Mouse (Mus musculus) c-Kit-negative CD71-positive TER-119-positive erythroid progenitor cells, embryonic 14.5 days (primary cell): Measurements from ENCODE around the gene Unc5b.

Experiments used
- DNase-seq: peaks from one replicate; pipeline ENCODE4 v3.0.0-alpha.2; 2013; ENCODE audit warnings: low read depth, low spot score

Unc5b gene

GRCm38 (mm10) chr10:60821311-60821710 is 10.1 kb downstream of the Unc5b start:
- no peak for DNase-seq

DNA sequence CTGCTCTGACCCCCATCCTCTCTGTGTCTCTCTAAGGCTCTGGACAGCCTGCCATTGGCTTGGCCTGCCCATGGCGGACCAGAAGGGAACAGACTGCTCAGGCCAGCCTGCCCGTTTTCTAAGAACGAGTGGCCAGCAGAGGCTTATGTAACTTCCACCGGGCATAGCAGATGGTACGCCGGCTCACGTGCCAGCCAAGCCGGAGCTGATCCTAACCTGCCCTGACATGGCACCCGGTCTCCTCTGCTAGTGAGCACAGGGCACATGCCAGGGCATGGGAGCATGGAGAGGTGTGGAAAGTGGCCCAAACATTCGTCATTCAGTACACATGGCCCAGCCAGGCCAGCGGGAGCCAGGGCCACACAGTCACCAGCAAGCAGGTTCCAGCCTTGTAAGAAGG is 10.8 kb downstream of the Unc5b start:
- DNase-seq, result no peak

GRCm38 (mm10) chr10:60819654-60820192 is 11.7 kb downstream of the Unc5b start:
- no peak for DNase-seq

GRCm38 (mm10) chr10:60819179-60819578 is 12.2 kb downstream of the Unc5b start:
- DNase-seq, result no peak

- DNase-seq, result no peak
Measured at GRCm38 (mm10) chr10:60818708-60819107, 12.7 kb downstream of the Unc5b start.

DNA sequence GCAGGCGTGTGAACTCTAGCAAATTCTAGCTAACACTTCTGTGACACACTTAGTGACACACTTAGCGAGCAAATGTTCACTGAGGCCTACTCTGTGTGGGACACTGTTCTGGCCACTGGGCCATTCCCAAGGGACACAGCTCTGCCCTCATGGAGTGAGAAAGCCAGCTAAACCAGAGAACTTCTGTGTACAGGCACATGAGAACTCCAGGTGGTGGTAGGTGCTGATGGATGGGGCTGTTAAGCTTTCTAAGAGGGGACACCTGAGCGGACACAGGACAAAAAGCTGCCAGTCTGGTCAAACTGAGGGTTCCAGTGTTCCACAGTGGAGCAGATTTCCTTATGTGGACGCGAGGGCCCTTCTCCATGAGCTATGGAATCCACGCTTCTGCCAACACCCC is 13.5 kb downstream of the Unc5b start:
- DNase-seq, result no peak

- DNase-seq, result no peak
Measured at GRCm38 (mm10) chr10:60816872-60817648, 14.3 kb downstream of the Unc5b start.

- DNase-seq, result no peak
Measured at GRCm38 (mm10) chr10:60815855-60816254, 15.5 kb downstream of the Unc5b start.

GRCm38 (mm10) chr10:60815059-60815458 is 16.3 kb downstream of the Unc5b start:
- no peak for DNase-seq

DNA sequence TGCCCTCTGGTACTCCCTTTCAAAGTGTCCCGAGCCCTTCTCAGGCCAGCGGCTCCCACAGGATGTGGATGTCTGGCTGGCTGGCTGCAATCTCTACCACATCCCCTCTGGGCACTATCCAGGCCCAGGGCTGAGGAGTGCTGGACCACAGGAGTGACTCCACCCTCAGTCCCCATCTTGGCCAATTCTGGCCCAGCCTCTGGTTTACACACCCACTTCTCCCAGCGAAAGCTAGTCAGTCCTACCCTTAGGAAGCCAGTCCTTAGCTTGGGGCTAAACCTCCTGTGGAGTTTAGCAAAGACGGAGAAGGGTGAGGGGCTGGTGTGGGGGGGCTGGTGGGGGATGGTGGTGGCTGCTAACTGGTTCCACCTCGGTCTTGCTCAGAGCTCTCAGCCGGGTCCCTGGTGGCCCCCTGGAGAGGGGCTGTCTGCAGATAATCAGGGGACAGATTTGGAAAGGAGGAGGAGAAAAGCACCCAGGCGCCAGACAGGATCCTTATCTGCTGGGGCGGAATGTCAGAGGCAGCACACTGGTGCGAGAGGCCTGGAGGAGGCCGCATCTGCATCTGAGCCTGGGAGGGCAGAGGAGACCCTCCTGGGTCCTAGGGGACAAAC is 16.8 kb downstream of the Unc5b start:
- no peak for DNase-seq

- no peak for DNase-seq
Measured at GRCm38 (mm10) chr10:60813606-60814005, 17.8 kb downstream of the Unc5b start.

DNA sequence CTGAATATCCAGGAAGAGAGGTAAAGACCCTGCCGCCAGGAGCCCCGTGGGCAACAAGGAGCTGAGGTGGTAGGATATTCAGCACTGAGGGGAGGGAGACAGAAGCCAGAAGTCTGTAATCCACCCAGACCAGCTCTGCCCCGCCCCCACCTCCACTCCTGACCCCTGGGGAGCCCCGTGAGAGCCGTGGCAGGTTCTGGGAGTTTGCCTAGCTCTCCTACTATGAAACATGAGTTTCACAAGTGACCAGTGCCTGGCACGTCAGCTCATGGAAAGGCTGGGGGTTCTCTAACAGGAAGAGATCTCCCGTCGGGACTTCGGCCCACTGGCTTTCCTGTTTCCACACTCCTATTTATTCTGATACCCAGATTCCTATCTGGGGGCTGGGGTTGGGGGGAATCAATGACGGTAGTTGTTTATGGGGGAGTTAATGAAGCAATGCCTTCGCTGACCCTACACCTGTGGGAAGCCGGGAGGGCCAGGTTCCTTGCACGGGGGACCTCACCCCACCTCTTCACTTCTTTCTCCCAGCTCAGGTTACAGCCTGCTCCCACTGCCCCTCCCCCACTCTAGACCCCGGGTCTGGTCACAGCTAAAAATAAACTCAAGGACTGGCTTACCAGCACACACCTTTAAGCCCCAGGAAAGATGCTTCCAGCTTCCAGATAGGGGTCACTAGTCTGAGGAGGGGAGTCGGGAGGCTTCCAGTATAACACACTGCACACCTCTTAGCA is 19.4 kb downstream of the Unc5b start:
- no peak for DNase-seq

DNA sequence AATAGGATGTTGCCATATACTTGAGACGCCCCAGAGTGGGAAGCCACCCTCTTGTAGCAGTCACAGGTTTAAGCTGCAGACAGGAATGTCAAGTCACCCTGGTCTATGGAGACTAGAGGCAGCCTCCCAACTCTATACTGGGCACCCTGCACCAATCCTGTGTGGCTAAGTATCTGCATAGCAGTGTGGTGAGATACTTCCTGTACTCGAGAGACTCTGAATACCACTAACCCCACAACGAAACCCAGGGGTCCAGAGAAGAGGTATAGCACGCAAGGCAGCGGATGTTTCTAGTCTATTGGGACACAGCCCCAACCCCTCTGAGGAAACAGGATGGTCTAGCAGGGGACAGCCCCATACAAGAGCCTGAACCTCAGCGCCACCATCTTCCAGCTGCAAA is 22.9 kb downstream of the Unc5b start:
- DNase-seq, result no peak

GRCm38 (mm10) chr10:60807531-60808185 is 23.7 kb downstream of the Unc5b start:
- no peak for DNase-seq

DNA sequence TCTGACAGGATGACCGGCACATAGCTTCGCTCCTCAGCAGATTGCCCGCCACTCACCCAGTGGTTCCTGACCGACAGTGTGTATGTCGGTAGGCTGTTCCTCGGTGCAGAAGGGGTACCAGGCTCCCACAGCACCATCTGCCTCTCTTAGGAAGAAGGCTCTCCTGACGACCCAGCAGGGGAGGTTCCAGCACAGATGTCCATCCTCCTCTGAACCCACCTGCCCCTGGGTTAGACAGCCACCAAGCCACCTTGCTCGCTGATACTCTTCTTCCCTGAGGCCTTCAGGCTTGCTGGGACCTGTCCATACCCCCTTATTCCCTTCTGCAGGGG is 25.2 kb downstream of the Unc5b start:
- DNase-seq, result no peak

DNA sequence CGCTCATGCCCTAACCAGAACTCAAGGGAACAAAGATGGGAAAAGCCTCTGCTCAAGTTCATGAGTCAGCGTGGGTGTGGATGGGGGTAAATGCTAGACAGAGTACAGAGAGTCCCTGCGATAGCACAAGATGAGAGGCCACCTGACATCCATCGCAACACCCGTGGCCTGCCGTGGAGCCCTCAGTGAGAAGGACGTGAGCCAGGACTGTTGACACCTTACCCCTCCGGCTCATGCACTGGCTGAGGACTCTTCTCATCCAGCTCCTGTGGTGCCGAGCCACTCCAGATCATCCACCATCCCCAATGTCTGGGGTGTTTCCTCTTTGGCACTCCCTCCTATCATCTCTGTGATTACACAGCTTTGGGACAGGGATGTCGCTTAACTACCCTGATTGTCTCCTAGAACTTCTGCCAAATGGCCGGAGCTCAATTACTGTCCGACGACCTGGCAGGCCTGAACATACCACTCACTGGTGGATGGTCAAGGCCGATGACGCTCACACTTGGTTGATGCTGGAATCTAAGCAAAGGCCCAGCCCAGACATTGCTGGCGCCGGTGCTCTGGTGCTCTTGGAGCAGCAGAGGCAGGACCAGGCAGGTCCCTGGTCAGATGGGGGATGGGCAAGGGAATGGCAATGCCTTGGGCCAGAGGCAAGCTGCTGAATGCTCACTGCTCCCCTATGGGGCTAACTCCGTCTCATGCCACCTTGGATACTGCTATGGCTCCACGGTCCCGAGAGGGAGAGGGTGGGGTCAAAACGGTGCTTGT is 25.8 kb downstream of the Unc5b start:
- no peak for DNase-seq

GRCm38 (mm10) chr10:60804865-60805264 is 26.5 kb downstream of the Unc5b start:
- DNase-seq, result no peak

- no peak for DNase-seq
Measured at GRCm38 (mm10) chr10:60803971-60804370, 27.4 kb downstream of the Unc5b start.

GRCm38 (mm10) chr10:60801898-60802412 is 29.4 kb downstream of the Unc5b start:
- no peak for DNase-seq

- DNase-seq, result no peak
Measured at GRCm38 (mm10) chr10:60801168-60801897, 30.0 kb downstream of the Unc5b start.
